Mouse (Mus musculus): Measurements from ENCODE around the gene Eif2ak3.

Eif2ak3 gene

GRCm38 (mm10) chr6:70903689-70904088, 59.4 kb downstream of the Eif2ak3 start:
- no peak for DNase-seq

GRCm38 (mm10) chr6:70909572-70909971, 65.3 kb downstream of the Eif2ak3 start:
- DNase-seq = no peak

GRCm38 (mm10) chr6:70910285-70910684, 66.0 kb downstream of the Eif2ak3 start:
- DNase-seq = no peak

GRCm38 (mm10) chr6:70911668-70912395, 67.5 kb downstream of the Eif2ak3 start:
- DNase-seq = peak; percentile 54

- DNase-seq = no peak
Observed at GRCm38 (mm10) chr6:70912396-70912765, 68.1 kb downstream of the Eif2ak3 start.

GRCm38 (mm10) chr6:70918827-70919226, 74.5 kb downstream of the Eif2ak3 start, which contains the start of gene Tex37:
Gene Tex37, minus strand, starts transcription at chr6:70918927.
- DNase-seq = no peak

GRCm38 (mm10) chr6:70921274-70922074, 77.2 kb downstream of the Eif2ak3 start:
- DNase-seq = peak; percentile 15

GRCm38 (mm10) chr6:70931801-70932200, 87.5 kb downstream of the Eif2ak3 start:
- DNase-seq = no peak

- DNase-seq = no peak
Observed at GRCm38 (mm10) chr6:70953274-70953673, 109.0 kb downstream of the Eif2ak3 start.

GRCm38 (mm10) chr6:70954040-70954439, 109.7 kb downstream of the Eif2ak3 start:
- no peak for DNase-seq
